Mouse (Mus musculus): Measurements from ENCODE around the gene Jazf1.

The Jazf1 gene

DNA sequence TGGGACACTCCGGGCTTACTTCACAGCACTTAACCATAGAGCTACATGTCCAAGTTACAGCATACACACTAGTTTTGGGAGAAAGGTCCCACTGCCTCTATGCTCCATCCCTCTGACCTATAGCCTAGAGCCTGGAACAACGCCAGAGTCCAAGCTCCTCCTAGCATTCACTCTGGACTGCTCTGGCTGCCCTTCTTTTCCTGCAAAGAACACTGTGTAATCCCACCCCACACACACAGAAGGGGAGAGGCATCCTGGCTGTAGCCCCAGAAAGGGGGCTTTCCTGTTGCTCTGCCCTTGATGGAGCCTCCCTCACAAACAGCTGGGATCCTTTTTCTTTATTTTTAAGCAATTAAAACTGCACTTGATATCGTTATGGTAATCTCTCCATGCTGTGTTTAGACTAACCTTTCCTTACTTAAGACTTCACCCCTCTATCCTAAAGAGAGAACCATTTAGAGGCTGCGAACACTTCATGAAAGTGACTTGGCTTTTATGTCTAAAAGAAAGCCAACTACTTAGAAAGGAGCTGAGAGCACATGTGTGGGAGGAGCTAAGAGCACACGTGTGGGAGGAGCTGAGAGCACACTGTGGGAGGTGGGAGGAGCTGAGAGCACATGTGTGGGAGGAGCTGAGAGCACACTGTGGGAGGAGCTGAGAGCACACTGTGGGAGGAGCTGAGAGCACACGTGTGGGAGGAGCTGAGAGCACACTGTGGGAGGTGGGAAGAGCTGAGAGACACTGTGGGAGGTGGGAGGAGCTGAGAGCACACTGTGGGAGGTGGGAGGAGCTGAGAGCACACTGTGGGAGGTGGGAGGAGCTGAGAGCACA lies 106.6 kb downstream of the Jazf1 start:
- no peak for DNase-seq (ENCODE audit: low read depth, low spot score)

DNA sequence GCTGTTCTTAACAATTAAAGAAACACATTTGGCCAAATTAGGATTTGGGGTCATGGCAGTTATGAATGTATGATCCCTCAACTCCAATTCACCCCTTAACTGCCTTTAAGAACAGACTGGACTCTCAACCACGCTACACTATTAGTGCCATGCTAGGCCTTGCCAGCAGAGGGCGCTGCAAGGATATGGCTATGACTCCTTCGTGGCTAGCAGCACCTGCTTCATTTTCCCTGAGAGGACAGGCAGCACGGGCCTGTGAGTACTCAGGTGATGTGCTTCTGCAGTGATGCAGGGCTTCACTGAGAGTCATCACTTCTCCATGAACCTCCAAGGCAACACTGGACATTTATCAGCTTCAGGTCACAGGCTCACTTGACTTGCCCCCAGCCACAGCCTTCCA lies 110.7 kb downstream of the Jazf1 start:
- peak; percentile 33 for DNase-seq (ENCODE audit: low read depth, low spot score)

DNA sequence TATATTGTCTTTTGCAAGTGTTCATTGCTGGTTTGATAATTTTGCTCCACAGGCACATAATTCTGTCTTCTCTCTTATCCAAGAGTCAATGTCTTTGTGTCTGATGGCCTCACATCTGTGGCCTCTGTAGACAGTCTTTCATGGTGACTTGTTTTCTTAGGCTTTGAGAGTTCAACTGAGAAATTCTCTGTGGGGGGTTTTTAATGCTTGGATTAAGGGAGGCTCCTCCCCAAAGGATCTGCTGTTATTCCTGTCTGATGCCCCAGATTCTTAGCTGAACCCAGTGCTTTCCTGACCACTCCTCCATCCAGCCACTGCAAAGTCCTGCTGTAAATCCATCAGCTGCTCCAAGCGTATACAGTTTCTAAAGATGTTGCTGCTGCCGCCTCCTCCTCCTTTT lies 112.3 kb downstream of the Jazf1 start:
- DNase-seq (ENCODE audit: low read depth, low spot score) = no peak

DNA sequence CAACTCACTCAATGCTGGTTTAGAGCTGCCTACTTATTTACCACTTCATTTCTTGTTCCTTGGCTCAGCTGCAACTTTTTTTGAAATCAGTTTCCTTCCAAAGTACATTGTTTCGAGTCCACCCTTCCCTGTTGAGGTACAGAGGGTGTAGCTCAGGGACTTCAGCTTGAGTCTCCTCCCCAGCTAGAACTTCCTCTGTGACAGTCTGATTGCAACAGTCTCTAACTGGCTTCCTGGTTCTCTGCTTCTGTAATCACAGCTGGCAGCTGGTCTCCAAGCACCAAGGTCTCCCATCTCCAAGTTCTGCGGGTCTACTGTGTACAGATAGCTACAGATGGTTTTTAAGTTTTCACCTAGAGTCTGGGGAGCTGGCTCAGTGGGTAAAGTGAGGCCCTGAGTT lies 113.1 kb downstream of the Jazf1 start:
- DNase-seq (ENCODE audit: low read depth, low spot score) = peak; percentile 25

DNA sequence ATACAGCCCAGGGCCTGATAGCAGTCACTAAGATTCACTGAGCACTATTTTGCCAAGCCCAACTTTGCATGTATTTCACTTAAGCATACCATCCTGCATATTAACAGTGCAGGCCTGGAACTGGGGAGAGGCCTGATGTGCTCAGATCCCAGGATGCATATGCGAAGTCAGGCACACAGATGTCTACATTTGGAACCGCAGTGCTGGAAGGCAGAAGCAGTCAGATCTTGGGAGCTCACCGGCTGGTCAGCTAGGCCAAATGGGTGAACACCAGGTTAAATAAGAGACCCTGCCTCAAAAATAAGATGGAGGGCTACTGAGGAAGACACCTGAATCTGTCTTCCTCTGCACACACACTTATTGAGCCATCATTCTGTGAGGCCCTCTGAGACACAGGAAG lies 113.6 kb downstream of the Jazf1 start:
- DNase-seq (ENCODE audit: low read depth, low spot score) = no peak

DNA sequence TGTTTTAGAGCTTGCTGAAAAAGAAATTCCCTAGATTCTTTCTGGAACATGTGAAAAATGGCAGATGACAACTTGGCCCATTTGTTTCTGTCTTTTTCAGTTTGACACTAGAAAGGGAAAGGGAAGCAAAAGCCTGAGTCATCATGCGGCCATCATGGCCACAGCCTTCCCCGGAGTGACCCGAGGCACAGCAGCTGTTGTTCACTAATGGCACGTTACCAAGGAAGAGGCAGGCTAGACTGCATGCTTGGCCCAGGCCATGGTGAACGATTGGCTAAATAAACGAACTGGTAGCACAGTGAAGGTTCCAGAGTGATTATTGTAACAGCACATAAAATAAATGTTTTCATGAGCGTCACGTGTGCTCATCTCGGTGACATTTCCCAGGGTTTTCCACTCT lies 114.0 kb downstream of the Jazf1 start:
- peak; percentile 40 for DNase-seq (ENCODE audit: low read depth, low spot score)

DNA sequence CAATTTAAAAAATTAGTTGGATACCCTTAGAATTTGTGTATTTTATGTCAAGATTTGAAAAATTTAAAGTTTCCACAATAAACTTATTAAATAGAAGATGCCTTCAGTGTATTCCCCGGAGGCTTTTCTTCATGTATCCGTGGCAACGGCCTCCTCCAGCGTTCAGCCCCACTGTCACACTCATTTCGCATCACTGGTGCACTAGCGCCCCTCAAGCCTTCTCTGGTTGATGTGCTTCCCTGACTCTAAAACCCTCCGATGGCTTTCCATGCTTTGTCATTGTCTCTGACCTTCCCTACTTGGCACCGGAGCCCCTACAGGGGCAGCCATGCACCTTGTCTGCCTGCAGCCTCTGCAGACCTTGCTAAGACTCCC lies 115.9 kb downstream of the Jazf1 start:
- DNase-seq (ENCODE audit: low read depth, low spot score) = no peak

DNA sequence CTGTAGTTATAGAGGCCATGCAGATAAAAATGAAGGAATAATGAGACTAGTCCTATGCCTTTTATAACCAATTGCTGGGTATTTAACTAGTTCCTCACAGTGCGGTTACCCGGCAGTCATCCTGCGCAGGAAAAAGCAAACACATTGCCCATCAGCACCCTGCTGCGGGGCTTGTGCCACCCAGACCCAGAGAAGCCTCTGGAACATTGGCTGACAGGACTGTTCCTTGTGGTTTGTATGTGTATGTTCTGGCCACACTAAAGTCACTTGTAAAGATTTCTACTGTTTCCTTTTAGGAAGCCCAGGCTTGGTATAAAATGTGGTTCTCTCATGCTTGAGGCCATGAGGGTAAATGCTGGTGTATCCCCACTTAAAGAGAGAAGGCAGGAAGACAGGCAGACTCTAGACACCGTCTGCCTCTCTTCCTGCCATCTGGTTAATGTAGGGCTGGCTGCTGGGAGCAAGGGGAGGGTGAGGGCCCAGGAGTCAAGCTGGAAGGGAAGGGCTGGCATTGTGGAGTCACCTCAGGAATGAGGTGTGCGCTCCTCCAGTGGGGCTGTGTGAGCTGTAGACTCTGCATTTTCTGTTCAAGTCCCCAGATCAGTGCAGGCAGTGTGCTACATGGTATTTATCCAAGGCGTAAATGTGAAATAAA lies 116.4 kb downstream of the Jazf1 start:
- no peak for DNase-seq (ENCODE audit: low read depth, low spot score)

DNA sequence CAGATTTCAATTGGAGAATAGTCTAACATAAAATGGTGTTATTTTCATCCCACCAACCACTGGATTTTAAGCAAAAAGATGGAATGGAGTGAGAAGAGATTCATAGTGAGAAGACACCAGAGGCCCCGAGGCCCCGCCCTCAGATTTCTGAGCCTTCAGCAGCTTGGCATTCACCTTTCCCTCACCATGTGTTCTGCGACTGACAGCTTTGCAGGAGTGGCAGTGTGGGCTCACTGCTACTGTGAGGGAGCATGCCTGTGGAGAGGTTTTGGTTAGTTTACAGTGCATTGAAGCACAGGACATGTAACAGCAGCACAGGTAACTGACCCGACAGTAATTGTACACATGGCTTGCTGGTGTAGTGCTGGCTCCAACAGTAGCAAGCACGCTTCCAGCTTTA lies 118.1 kb downstream of the Jazf1 start:
- no peak for DNase-seq (ENCODE audit: low read depth, low spot score)

DNA sequence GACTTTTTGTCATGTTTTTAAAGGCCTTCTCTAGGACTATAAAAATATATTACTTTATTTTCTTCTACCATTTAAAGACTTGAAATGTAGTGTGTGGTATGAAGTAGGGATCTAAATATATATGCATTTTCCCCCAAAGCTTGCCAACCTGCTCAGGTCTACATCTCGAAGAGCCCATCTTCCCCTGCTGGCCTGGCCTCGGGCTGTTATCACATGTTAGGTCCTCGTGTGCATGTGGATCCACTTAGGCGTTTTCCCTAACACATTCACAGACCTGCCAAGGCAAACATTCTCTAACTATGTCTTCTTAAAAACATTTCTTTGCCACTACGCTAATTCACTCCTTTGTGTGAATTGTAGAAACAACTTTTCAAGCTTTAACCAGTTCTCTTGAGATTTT lies 125.9 kb downstream of the Jazf1 start:
- no peak for DNase-seq (ENCODE audit: low read depth, low spot score)

DNA sequence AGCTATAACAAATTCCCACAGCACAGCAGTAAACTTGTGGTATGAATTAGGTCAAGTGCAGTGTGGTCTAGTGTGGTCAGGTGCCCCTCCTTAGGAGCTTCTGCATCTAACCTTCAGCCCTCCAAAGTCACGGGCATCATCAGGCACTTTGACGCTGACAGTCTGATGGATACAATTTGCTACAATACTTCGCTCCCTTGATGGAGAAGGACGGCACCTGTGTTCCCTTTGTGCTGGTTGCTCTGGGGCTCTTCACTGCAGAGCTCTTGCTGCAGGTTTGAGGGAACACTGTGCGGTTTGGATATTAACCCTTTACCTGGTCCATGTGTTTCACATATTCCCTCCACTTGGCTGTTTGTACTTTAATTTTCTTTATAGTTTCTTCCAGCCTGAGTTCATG lies 126.3 kb downstream of the Jazf1 start:
- no peak for DNase-seq (ENCODE audit: low read depth, low spot score)

DNA sequence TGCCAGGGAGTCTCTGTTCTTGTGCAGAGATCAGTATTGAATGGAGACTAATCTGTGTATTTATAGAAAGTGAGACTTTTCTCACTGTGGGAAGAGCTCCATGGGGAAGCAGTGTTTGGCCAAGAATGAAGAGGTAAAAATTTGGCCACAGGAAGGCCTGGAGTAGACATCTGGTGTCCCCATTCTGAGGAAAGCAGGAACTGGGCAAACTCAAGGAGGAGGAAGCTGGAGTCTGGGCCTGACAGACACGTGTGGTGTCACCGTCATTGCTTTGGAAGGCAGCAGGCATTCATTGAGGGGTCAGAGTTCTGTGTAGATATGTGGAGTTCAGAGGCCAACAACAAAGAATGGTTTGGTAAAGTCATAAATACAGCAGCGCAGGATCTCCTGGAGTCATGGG lies 130.5 kb downstream of the Jazf1 start:
- DNase-seq (ENCODE audit: low read depth, low spot score) = no peak

DNA sequence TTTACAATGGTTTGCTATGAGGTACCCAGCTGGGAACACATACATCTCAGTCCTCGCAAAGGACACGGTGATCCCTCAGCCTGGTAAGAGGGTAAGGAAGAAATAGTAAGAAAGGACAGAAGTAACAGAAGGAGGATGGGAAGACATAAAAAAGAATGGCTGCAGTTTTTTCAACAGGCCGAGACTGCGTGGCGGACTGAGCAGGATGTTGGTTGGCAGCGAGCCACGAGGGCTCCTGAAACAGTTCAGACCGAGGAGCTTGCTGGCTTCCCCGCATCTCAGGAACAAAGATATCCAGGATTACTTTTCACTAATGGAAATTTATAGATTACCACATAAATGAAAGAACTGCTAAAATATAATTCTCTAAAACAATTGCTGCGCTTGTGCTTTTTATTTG lies 131.4 kb downstream of the Jazf1 start:
- DNase-seq (ENCODE audit: low read depth, low spot score) = no peak

DNA sequence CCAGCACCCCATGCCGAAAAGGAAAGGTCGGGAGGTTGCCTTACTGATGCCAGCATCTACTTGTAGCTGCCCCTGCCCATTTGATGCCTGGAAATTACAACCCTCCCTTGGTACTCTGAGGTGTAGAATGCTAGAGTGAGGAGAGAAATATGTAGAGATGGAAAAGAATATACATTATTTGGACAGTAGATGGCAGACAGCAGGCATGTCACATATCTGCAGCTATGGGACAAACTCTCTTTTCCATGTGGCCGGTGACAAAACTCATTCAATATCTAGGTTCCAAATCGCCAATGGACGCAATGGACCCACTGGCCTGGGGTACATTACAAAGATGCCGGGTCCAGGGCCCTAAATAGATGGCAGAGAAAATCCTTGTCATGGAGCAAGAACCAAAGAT lies 134.4 kb downstream of the Jazf1 start:
- DNase-seq (ENCODE audit: low read depth, low spot score) = no peak

DNA sequence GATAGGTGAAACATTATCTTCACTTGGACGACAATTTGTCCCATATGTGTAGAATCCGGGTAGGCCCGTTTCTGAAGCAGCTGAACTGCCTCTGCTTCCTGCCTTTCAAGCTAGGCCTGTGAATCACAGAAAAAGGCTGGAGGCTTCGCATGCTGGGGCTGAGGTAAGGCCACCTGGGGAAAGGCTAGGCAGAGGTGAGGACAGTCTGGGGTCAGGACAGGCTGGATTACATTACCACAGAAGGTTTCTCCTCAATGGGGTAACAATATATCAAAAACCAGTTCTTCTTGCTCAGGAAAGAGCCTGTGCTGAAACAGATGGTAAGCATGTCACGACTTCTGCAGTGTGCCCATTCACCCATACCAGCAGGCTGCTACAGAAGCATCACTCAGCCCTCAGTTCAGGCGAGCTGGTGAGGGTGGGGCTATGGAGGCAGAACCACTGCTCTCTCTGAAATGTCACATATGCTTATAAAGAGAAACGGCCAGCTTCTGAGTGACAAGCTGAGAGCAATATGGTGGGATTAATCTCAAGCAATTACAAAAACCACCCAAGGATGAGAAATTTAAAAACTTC lies 135.7 kb downstream of the Jazf1 start:
- DNase-seq (ENCODE audit: low read depth, low spot score) = no peak

DNA sequence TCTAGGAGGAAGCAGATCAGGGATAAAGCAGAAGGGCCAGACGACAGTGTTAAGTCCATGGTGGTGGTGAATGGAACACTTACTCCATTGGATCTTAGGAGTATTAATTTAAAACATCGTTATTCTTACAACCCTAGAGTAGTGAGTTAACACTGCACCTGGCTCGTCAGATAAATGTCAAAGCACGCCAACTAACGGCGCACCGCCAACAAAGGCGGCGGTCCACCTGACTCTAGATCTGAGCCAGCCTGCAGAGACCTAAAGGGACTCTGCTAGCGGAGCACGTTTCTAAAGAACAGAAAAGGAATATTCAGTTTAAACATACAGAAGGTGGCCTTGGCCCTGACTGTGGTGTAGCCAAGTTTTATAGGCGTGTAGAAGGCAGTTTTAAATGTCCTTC lies 139.1 kb downstream of the Jazf1 start:
- DNase-seq (ENCODE audit: low read depth, low spot score) = no peak

DNA sequence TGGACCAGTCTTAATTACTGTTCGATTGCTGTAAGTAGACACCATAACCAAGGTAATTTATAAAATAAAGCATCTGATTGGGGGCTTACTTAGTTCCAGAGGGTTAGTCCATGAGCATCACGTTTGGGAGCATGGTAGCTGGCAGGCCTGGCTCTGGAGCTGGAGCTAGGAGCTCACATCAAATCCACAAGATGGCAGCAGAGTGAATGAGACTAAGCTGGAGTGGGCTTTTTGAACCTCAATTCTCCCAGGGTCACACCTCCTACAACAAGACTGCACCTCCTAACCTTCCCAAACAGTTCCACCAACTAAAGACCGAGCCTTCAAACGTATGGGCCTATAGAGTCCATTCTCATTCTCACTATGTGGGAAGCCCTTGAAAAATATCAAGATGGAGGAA lies 141.5 kb downstream of the Jazf1 start:
- DNase-seq (ENCODE audit: low read depth, low spot score) = no peak

DNA sequence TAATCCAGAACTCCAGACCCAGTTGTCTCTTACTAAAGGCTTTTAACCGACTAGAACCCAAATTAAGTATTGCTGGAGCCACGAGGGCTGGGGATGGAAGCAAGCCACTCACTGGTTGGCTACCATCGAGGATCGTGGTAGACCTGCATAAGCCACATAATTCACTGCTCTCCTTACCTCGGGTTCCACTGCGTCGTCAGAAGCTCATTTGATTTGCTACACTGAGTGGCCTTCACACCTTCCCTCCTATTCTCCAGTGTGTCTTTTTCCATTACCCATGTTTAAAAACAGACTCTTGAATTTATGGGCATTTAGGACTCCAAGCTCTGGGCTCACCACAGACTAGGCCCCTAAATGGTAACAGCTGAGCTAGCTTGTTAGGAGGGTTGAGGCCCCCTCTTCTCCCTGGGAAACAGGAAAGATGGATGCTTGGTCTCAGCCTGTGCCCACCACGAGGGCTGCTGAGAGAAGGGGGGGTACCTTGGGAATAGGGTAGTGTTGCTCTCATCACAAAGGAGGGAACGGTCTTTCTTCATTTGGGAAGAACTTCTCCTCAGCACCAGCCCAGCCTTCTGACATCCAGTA lies 142.9 kb downstream of the Jazf1 start:
- DNase-seq (ENCODE audit: low read depth, low spot score) = no peak

DNA sequence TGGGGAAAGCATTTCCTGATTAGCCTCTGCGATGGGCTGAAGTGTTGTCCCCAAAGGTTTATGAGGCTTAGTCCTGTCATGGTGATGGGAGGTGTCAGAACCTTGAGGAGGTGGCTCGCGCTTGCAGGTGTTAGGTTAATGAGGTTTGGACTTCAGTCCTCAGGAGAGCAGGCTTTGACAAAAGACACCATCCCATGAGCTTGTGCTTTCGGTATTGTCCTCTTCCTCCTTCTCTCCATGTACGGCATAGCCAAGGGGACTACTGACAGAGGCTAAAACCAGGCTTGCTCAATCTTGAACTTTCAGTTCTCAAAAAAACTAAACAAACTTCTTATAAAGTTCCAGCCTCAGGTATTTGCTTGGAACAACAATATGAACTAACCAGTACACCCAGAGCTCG lies 147.2 kb downstream of the Jazf1 start:
- no peak for DNase-seq (ENCODE audit: low read depth, low spot score)

DNA sequence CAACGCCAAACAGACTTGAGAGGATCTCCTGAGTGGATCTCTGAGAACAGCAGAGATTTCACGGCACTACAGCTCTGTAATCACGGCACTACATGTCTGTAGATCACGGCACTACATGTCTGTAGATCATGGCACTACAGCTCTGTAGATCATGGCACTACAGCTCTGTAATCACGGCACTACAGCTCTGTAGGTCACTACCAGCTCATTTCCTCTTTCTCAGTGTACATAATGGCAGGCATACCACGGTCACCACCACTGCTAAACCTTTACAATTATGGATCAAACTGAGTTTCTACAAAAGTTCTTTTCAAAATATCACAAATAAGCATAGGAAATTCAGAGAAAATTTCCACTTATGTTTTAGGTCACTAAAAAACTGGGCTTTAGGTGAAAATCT lies 147.7 kb downstream of the Jazf1 start:
- DNase-seq (ENCODE audit: low read depth, low spot score) = no peak

DNA sequence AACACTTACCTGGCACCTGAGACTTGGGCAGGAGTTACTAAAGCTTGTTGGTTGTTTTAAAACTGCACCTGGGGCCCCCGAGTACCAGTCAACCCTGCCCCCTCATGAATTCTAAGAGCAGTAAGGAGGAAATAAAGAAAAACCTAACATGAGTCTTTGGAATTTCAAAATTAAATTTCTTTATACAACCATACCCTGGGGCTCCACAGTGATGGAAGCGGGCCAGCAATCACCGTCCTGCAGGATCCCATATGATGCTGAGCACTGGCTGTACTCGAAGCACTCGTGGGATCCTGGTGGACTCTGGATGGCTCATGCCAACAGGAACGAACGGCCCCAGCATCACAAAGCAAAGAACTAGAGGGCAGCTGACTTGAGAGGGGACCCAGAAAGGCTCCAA lies 149.0 kb downstream of the Jazf1 start:
- DNase-seq (ENCODE audit: low read depth, low spot score) = no peak

DNA sequence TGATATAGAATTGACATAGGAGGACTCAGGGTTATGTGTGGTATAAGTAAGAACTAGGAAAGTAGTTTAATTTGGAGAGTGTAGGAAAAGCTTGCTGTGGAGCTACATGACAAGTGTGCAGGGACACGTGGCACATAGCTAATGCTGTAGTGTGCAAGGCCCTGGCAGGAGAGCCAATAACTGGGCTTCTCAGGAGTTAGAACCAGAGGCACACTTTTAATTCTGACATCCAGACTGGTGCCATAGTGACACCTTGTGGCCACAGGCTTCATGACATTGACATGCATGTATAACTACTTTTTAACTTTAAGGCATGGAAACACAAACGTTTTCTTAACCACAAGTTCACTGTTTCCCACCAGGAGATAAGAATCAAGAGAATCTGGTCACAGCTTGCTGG lies 149.5 kb downstream of the Jazf1 start:
- DNase-seq (ENCODE audit: low read depth, low spot score) = peak; percentile 57

DNA sequence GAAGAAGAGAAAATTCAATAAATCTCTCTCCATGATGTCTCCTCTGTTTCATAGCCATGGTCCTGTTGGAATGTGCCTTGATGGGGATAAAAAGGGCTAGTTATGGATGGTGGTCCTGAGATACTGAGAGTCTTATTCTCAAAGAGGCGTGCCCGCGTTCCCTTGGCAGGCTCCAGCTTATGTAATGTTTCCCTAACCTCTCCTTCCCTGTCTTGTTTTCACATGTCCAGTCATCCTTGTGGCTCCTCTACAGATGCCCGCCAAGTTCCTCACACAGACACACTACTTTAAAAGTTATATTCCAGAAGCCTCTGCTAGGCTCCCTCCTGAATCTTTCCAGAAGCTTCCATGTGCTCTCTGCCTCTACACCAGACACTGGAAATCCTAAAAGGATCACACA lies 151.0 kb downstream of the Jazf1 start:
- DNase-seq (ENCODE audit: low read depth, low spot score) = no peak

Data from skeletal muscle tissue, adult 2 months (tissue).